Mouse (Mus musculus): ENCODE measurements around the gene Tlcd1.

GRCm38 (mm10) chr11:78153778-78154177 lies 22.7 kb upstream of the Tlcd1 start:
- TF ChIP-seq POLR2AphosphoS2 (IDR thresholded peaks at IDR 0.05; ENCODE audit: insufficient read length, low read depth), result no peak
- TF ChIP-seq POLR2A (IDR thresholded peaks at IDR 0.05; ENCODE audit: insufficient read length, low read depth), result no peak
- TF ChIP-seq MAX (IDR thresholded peaks at IDR 0.05; ENCODE audit: low read depth), result no peak
- TF ChIP-seq E2F4 (IDR thresholded peaks at IDR 0.05; ENCODE audit: insufficient read depth), result no peak
- TF ChIP-seq TCF3 (IDR thresholded peaks at IDR 0.05; ENCODE audit: insufficient read length, low read depth), result no peak
- no peak for TF ChIP-seq TCF12 (IDR thresholded peaks at IDR 0.05; ENCODE audit: insufficient read depth, poor library complexity, severe bottlenecking)
- no peak for TF ChIP-seq USF1 (IDR thresholded peaks at IDR 0.05; ENCODE audit: low read depth)
